Mouse (Mus musculus): ENCODE measurements around the gene Foxk2. TPM values are rescaled to one million over a fixed set of nuclear protein-coding genes. Genes with fewer than 3 reads are reported as not detected.

Gene Foxk2
- polyA plus RNA-seq, 1 experiment from 2014 or later: 3.7 TPM

DNA sequence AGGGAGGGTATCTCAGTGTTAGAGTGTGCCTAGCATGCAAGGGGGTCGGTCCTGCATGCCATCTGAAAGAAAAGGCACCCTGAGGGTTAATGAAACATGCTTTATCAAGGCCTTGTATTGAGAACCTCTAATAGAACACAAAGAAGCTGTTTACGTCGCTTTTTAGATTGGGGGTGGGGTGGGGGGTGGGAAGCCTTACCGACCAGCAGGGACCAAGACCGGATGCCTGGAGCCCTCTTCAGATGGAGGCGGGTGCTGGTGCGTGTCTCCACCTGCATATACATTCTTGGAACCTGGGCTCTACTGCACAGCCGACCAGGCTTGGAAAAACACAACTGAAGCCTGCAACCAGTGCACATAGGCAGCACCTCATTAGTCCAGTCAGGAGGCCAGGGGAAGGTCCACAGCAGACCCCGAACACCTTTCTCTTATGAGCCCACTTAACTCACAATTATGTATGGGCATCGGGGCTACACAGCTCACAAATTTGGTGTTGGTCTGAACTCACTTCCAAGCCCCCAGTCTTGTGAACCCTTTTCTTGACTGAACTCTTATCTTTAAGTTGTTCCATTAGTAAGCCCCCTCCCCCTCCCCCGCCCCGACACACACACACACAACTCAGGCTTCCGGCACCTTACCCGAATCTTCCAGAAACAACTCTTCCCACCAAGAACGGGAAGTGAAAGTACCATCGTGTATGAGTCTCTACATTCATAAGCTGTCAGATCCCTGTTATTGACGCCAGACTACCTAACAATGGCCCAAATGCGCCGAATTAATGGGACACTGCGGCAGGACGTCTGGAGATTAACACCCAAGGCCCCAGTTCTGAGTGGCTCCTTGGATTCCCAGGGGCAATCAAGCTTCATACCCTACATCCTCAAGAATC is 31.4 kb upstream of the Foxk2 start:
- Histone ChIP-seq H3K4me2 (replicated peaks; ENCODE audit: low read depth) (peak overlapping the region; percentile 88), H3K27ac (ENCODE audit: low read depth, low read length) (peak overlapping the region; percentile 54), H3K27me3 (replicated peaks; ENCODE audit: control insufficient read depth, insufficient read depth, low read length) (no peaks in the 10 kb centered on the region), H3K9me3 (ENCODE audit: control insufficient read depth) (no peaks in the 10 kb centered on the region), H3K4me1 (replicated peaks; ENCODE audit: control insufficient read depth, insufficient read depth, low read length) (peaks cover 7% of the 10 kb centered on the region; the same call in 1 of the 2 replicates), H3K4me3 (ENCODE audit: low read depth, low read length) (peak overlapping the region; percentile 56), H3K36me3 (ENCODE audit: control insufficient read depth, insufficient read depth) (peaks cover 31% of the 10 kb centered on the region), H3K9ac (ENCODE audit: low read depth, low read length) (peak overlapping the region; percentile 53)
- TF ChIP-seq CTCF (IDR thresholded peaks at IDR 0.05; ENCODE audit: low read depth): no peak
- peak; percentile 4; the same call in 1 of the 2 replicates for ATAC-seq
- WGBS: 16% methylated on average over 21 of the region's 21 CpGs

DNA sequence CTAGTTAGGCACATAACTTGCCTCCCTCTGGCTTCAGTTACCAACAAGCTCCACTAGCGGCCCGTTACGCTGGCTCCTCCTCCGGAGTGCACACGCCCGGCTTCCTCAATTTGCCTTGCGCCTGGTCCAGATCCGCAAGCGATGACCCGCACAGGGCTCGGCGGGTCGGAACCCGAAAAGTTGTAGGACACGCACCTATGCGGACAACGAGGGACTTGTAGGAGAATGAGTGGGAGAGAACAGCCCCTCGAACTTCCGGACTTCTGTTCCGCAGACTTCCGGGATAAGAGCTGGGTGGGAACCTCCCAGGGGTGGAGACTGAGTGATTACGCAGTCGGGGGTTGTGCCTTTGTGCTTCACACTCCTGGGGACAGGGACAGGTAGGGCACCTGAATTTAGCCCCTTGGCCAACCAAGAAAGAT is 30.8 kb upstream of the Foxk2 start, which contains the start of gene Cybc1:
TSS of gene Cybc1 (minus strand) at position 305 of the 422 bp plus-strand sequence.
- H3K4me2 ChIP-seq (replicated peaks; ENCODE audit: low read depth): peak within 1 kb of the TSS; percentile 88
- H3K27me3 ChIP-seq (replicated peaks; ENCODE audit: control insufficient read depth, insufficient read depth, low read length): no peaks in the 10 kb centered on the region
- peak within 1 kb of the TSS; percentile 54 for H3K27ac ChIP-seq (ENCODE audit: low read depth, low read length)
- no peaks in the 10 kb centered on the region for H3K9me3 ChIP-seq (ENCODE audit: control insufficient read depth)
- under 1% methylated on average over 23 of the region's 23 CpGs for WGBS
- H3K4me3 ChIP-seq (ENCODE audit: low read depth, low read length): peak within 1 kb of the TSS; percentile 56
- peaks cover 7% of the 10 kb centered on the region; the same call in 1 of the 2 replicates for H3K4me1 ChIP-seq (replicated peaks; ENCODE audit: control insufficient read depth, insufficient read depth, low read length)
- TF ChIP-seq CTCF (IDR thresholded peaks at IDR 0.05; ENCODE audit: low read depth): peak; percentile 39; the same call in 1 of the 2 replicates
- peak; percentile 87 for ATAC-seq
- H3K36me3 ChIP-seq (ENCODE audit: control insufficient read depth, insufficient read depth): peaks cover 24% of the 10 kb centered on the region
- H3K9ac ChIP-seq (ENCODE audit: low read depth, low read length): peak within 1 kb of the TSS; percentile 53

DNA sequence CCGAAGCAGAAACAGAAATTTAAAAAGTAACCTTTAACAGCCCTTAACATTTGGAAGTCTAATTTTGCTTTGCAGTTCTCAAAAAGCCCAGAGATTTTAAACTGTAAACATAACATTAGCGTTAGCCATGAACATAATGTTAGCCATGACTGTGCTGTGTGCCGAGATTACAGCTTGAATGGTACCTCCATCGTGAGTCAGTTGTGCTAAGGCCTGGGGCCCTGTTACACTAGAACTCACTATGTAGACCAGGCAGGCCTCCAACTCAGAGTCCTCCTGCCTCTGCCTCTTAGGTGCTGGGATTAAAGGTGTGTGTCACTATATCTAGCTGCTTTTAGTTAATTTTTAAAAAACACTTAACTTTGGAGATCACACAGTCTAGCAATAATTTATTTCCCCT is 28.6 kb upstream of the Foxk2 start:
- H3K4me3 ChIP-seq (ENCODE audit: low read depth, low read length): no peak overlapping the region
- no peak overlapping the region for H3K9ac ChIP-seq (ENCODE audit: low read depth, low read length)
- no peaks in the 10 kb centered on the region for H3K27me3 ChIP-seq (replicated peaks; ENCODE audit: control insufficient read depth, insufficient read depth, low read length)
- H3K4me1 ChIP-seq (replicated peaks; ENCODE audit: control insufficient read depth, insufficient read depth, low read length): peaks cover 14% of the 10 kb centered on the region; the same call in 1 of the 2 replicates
- H3K4me2 ChIP-seq (replicated peaks; ENCODE audit: low read depth): no peak overlapping the region
- no peaks in the 10 kb centered on the region for H3K9me3 ChIP-seq (ENCODE audit: control insufficient read depth)
- WGBS: 67% methylated on average over 4 of the region's 4 CpGs
- no peak for ATAC-seq
- TF ChIP-seq CTCF (IDR thresholded peaks at IDR 0.05; ENCODE audit: low read depth): no peak
- 0 out of 2 replicates have a peak, but pooled peaks cover 3% of the 10 kb centered on the region for H3K36me3 ChIP-seq (ENCODE audit: control insufficient read depth, insufficient read depth)
- H3K27ac ChIP-seq (ENCODE audit: low read depth, low read length): 0 out of 2 replicates have a peak overlapping the region, but pooled peaks have one; percentile 28

DNA sequence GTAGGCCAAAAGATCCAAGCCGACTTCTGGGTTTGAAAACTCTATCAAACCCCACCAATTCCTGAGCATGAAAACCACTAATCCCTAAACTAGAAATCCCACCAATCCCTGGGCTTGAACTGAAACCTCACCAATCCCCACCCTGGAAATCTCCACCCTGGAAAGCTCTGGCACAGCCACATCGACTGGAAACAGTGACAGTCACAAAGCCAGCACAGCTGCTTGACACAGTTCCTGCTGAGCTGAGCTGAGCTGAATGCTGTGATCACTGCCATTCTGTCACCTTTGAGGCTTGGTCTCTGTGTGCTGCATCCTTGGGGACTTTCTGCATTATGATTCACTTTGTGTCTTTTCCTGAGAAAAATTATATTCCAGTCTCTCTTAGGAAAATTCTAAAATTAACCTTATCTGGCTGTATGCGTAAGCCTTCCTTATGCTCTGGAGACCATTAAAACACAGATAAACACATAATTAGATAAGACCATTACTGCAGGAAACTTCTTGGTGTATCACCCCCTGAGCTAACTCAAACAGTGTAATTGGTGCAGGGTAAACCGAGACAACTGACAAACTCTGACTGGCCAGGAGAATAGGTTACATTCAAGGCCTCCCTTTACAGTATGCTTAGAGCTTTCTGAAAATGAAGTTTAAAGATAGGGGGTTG is 28.0 kb upstream of the Foxk2 start:
- no peak overlapping the region for H3K9ac ChIP-seq (ENCODE audit: low read depth, low read length)
- no peak for TF ChIP-seq CTCF (IDR thresholded peaks at IDR 0.05; ENCODE audit: low read depth)
- H3K27ac ChIP-seq (ENCODE audit: low read depth, low read length): peak overlapping the region; percentile 28; the same call in 1 of the 2 replicates
- H3K4me2 ChIP-seq (replicated peaks; ENCODE audit: low read depth): no peak overlapping the region
- H3K4me3 ChIP-seq (ENCODE audit: low read depth, low read length): no peak overlapping the region
- 44% methylated on average over 4 of the region's 4 CpGs for WGBS
- no peak for ATAC-seq
- H3K27me3 ChIP-seq (replicated peaks; ENCODE audit: control insufficient read depth, insufficient read depth, low read length): no peaks in the 10 kb centered on the region
- no peaks in the 10 kb centered on the region for H3K9me3 ChIP-seq (ENCODE audit: control insufficient read depth)
- 0 out of 2 replicates have a peak, but pooled peaks cover under 1% of the 10 kb centered on the region for H3K36me3 ChIP-seq (ENCODE audit: control insufficient read depth, insufficient read depth)
- H3K4me1 ChIP-seq (replicated peaks; ENCODE audit: control insufficient read depth, insufficient read depth, low read length): peaks cover 14% of the 10 kb centered on the region; the same call in 1 of the 2 replicates

DNA sequence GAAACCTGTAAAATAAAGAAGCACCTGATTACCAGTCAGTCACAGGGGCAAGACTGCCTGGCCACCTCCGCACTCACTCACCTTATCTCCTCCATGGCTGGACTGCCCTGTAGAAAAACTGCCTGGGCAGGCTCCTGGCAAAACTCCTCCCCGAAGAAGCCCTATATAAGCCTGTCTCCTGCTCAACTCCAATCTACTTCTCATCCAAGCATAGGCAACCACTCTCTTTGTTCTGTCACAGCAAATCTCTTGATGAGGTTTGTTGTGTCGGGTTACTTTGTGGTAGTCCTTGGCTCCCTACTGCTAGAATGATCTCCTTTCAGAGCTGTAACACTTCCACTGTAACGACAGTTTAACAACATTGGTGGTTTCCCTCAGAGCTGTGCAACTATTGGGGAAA is 27.1 kb upstream of the Foxk2 start:
- no peaks in the 10 kb centered on the region for H3K36me3 ChIP-seq (ENCODE audit: control insufficient read depth, insufficient read depth)
- no peak overlapping the region for H3K27ac ChIP-seq (ENCODE audit: low read depth, low read length)
- H3K4me1 ChIP-seq (replicated peaks; ENCODE audit: control insufficient read depth, insufficient read depth, low read length): peaks cover 14% of the 10 kb centered on the region; the same call in 1 of the 2 replicates
- TF ChIP-seq CTCF (IDR thresholded peaks at IDR 0.05; ENCODE audit: low read depth): no peak
- H3K4me3 ChIP-seq (ENCODE audit: low read depth, low read length): no peak overlapping the region
- 26% methylated on average over 4 of the region's 4 CpGs for WGBS
- no peak overlapping the region for H3K9ac ChIP-seq (ENCODE audit: low read depth, low read length)
- ATAC-seq: no peak
- no peaks in the 10 kb centered on the region for H3K9me3 ChIP-seq (ENCODE audit: control insufficient read depth)
- no peaks in the 10 kb centered on the region for H3K27me3 ChIP-seq (replicated peaks; ENCODE audit: control insufficient read depth, insufficient read depth, low read length)
- no peak overlapping the region for H3K4me2 ChIP-seq (replicated peaks; ENCODE audit: low read depth)
